Mouse (Mus musculus) neural tube, embryonic 13.5 days (tissue): ENCODE measurements at regions not wholly inside any gene's neighbourhood (a gene's known extent, or its start where the extent isn't known, plus 50 kb on each side); places are given as distances from the start of the nearest gene placed in this dataset.

Experiments
- ATAC-seq: fragments of 200-750 bp; cut with Nextera tagmentation; 2 replicates; pipeline ENCODE4 v1.8.0; 2017; ENCODE audit warnings: low read depth, mild to moderate bottlenecking, moderate TSS enrichment, moderate library complexity
- H3K27ac ChIP-seq: fragments of 300-500 bp; sonication (generic); replicated peaks from 2 replicates; pipeline ENCODE4 v1.5.1; 2015; ENCODE audit warnings: moderate library complexity, mild to moderate bottlenecking, inconsistent platforms
- H3K27me3 ChIP-seq: fragments of 300-500 bp; sonication (generic); 2 replicates; pipeline ENCODE4 v1.6.1; 2015; ENCODE audit warnings: mild to moderate bottlenecking, inconsistent platforms
- H3K36me3 ChIP-seq: fragments of 300-500 bp; sonication (generic); 2 replicates; pipeline ENCODE4 v1.6.1; 2015; ENCODE audit warnings: mild to moderate bottlenecking, inconsistent platforms
- H3K4me1 ChIP-seq: fragments of 300-500 bp; sonication (generic); replicated peaks from 2 replicates; pipeline ENCODE4 v1.6.1; 2015; ENCODE audit warnings: inconsistent platforms
- H3K4me2 ChIP-seq: fragments of 300-500 bp; sonication (generic); 2 replicates; pipeline ENCODE4 v1.6.1; 2015; ENCODE audit warnings: inconsistent platforms, mild to moderate bottlenecking, moderate library complexity
- H3K4me3 ChIP-seq: fragments of 300-500 bp; sonication (generic); 2 replicates; pipeline ENCODE4 v1.5.1; 2015; ENCODE audit warnings: mild to moderate bottlenecking, inconsistent platforms
- H3K9ac ChIP-seq: fragments of 300-500 bp; sonication (generic); 2 replicates; pipeline ENCODE4 v1.6.1; 2015; ENCODE audit warnings: moderate library complexity, mild to moderate bottlenecking, inconsistent platforms
- H3K9me3 ChIP-seq: fragments of 300-500 bp; sonication (generic); 2 replicates; pipeline ENCODE4 v1.6.1; 2016; ENCODE audit warnings: inconsistent platforms
- whole genome bisulfite sequencing: fragments of 180-500 bp; shearing (Covaris S2); methylation state at CpG from one replicate; pipeline ENCODE4 v1.1.7; 2015; 5-methylcytosine and 5-hydroxymethylcytosine counted together

- Histone ChIP-seq H3K9me3 (no peaks in the 10 kb centered on the region), H3K36me3 (no peaks in the 10 kb centered on the region), H3K27ac (0 out of 2 replicates have a peak overlapping the region, but pooled peaks have one; percentile 23), H3K4me3 (no peak overlapping the region), H3K4me1 (peaks cover 17% of the 10 kb centered on the region), H3K27me3 (no peaks in the 10 kb centered on the region), H3K4me2 (no peak overlapping the region), H3K9ac (no peak overlapping the region)
- ATAC-seq: no peak
- WGBS: 65% methylated on average over 10 of the region's 10 CpGs
These were observed 106.7 kb downstream of the Nxnl2 start for GRCm38 (mm10) chr13:51277515-51277914.

- H3K4me2 ChIP-seq: no peak overlapping the region
- WGBS: 47% methylated on average over 8 of the region's 8 CpGs
- H3K4me1 ChIP-seq: peaks cover 17% of the 10 kb centered on the region
- no peak overlapping the region for H3K4me3 ChIP-seq
- no peaks in the 10 kb centered on the region for H3K36me3 ChIP-seq
- no peak for ATAC-seq
- no peak overlapping the region for H3K9ac ChIP-seq
- no peaks in the 10 kb centered on the region for H3K27me3 ChIP-seq
- peak overlapping the region; percentile 63 for H3K27ac ChIP-seq
- 0 out of 2 replicates have a peak, but pooled peaks cover 2% of the 10 kb centered on the region for H3K9me3 ChIP-seq
These were observed 109.0 kb downstream of the Nxnl2 start for GRCm38 (mm10) chr13:51279642-51280387.

- no peak for ATAC-seq
These were observed 109.5 kb downstream of the Nxnl2 start for GRCm38 (mm10) chr13:51280388-51280753.

GRCm38 (mm10) chr13:51284679-51285078 lies 113.9 kb downstream of the Nxnl2 start:
- H3K27me3 ChIP-seq: no peaks in the 10 kb centered on the region
- no peaks in the 10 kb centered on the region for H3K36me3 ChIP-seq
- no peak overlapping the region for H3K27ac ChIP-seq
- H3K4me1 ChIP-seq: peaks cover 10% of the 10 kb centered on the region
- no peak for ATAC-seq
- no peak overlapping the region for H3K9ac ChIP-seq
- no peak overlapping the region for H3K4me3 ChIP-seq
- no peak overlapping the region for H3K4me2 ChIP-seq
- peaks cover 7% of the 10 kb centered on the region; the same call in 1 of the 2 replicates for H3K9me3 ChIP-seq

More at GRCm38 (mm10) chr13:51280388-51280753, 109.5 kb downstream of the Nxnl2 start:
- no peaks in the 10 kb centered on the region for H3K27me3 ChIP-seq
- H3K36me3 ChIP-seq: no peaks in the 10 kb centered on the region
- peak overlapping the region; percentile 63; the same call in 1 of the 2 replicates for H3K27ac ChIP-seq
- peaks cover 17% of the 10 kb centered on the region for H3K4me1 ChIP-seq
- no peak overlapping the region for H3K4me3 ChIP-seq
- no peak overlapping the region for H3K4me2 ChIP-seq
- H3K9me3 ChIP-seq: 0 out of 2 replicates have a peak, but pooled peaks cover 3% of the 10 kb centered on the region
- H3K9ac ChIP-seq: no peak overlapping the region
- WGBS: 58% methylated on average over 8 of the region's 8 CpGs

GRCm38 (mm10) chr13:51289442-51289841 lies 118.6 kb downstream of the Nxnl2 start:
- H3K27ac ChIP-seq: no peak overlapping the region
- H3K4me2 ChIP-seq: no peak overlapping the region
- H3K36me3 ChIP-seq: no peaks in the 10 kb centered on the region
- no peaks in the 10 kb centered on the region for H3K4me1 ChIP-seq
- H3K27me3 ChIP-seq: no peaks in the 10 kb centered on the region
- ATAC-seq: no peak
- H3K4me3 ChIP-seq: no peak overlapping the region
- peaks cover 7% of the 10 kb centered on the region; the same call in 1 of the 2 replicates for H3K9me3 ChIP-seq
- 79% methylated on average over 4 of the region's 4 CpGs for WGBS
- H3K9ac ChIP-seq: no peak overlapping the region

GRCm38 (mm10) chr13:51290021-51290424 lies 118.4 kb upstream of the S1pr3 start:
- WGBS: 77% methylated on average over 7 of the region's 7 CpGs
- no peak for ATAC-seq
- H3K27ac ChIP-seq: no peak overlapping the region

GRCm38 (mm10) chr13:51290926-51291325 lies 117.5 kb upstream of the S1pr3 start:
- no peak for ATAC-seq
- H3K4me3 ChIP-seq: no peak overlapping the region
- no peak overlapping the region for H3K4me2 ChIP-seq
- H3K36me3 ChIP-seq: no peaks in the 10 kb centered on the region
- WGBS: 73% methylated on average over 6 of the region's 6 CpGs
- H3K9me3 ChIP-seq: peaks cover 5% of the 10 kb centered on the region; the same call in 1 of the 2 replicates
- no peaks in the 10 kb centered on the region for H3K27me3 ChIP-seq
- H3K27ac ChIP-seq: no peak overlapping the region
- H3K4me1 ChIP-seq: no peaks in the 10 kb centered on the region
- no peak overlapping the region for H3K9ac ChIP-seq

More at GRCm38 (mm10) chr13:51290021-51290424, 118.4 kb upstream of the S1pr3 start:
- Histone ChIP-seq H3K36me3 (no peaks in the 10 kb centered on the region), H3K4me1 (no peaks in the 10 kb centered on the region), H3K4me2 (no peak overlapping the region), H3K4me3 (no peak overlapping the region), H3K9me3 (peaks cover 5% of the 10 kb centered on the region; the same call in 1 of the 2 replicates), H3K27me3 (no peaks in the 10 kb centered on the region), H3K9ac (no peak overlapping the region)

GRCm38 (mm10) chr13:51293047-51293446 lies 115.4 kb upstream of the S1pr3 start:
- no peak overlapping the region for H3K9ac ChIP-seq
- no peaks in the 10 kb centered on the region for H3K27me3 ChIP-seq
- 0 out of 2 replicates have a peak, but pooled peaks cover 4% of the 10 kb centered on the region for H3K4me1 ChIP-seq
- ATAC-seq: no peak
- 87% methylated on average over 4 of the region's 4 CpGs for WGBS
- H3K36me3 ChIP-seq: no peaks in the 10 kb centered on the region
- no peak overlapping the region for H3K27ac ChIP-seq
- H3K4me2 ChIP-seq: no peak overlapping the region
- H3K9me3 ChIP-seq: peaks cover 7% of the 10 kb centered on the region; the same call in 1 of the 2 replicates
- H3K4me3 ChIP-seq: no peak overlapping the region

- no peak overlapping the region for H3K4me2 ChIP-seq
- no peak overlapping the region for H3K9ac ChIP-seq
- H3K27me3 ChIP-seq: no peaks in the 10 kb centered on the region
- no peak for ATAC-seq
- H3K27ac ChIP-seq: no peak overlapping the region
- H3K4me3 ChIP-seq: no peak overlapping the region
- 0 out of 2 replicates have a peak, but pooled peaks cover 3% of the 10 kb centered on the region for H3K9me3 ChIP-seq
- 78% methylated on average over 3 of the region's 3 CpGs for WGBS
- no peaks in the 10 kb centered on the region for H3K36me3 ChIP-seq
- H3K4me1 ChIP-seq: 0 out of 2 replicates have a peak, but pooled peaks cover 4% of the 10 kb centered on the region
These were observed 112.6 kb upstream of the S1pr3 start for GRCm38 (mm10) chr13:51295872-51296271.

- Histone ChIP-seq H3K9me3 (0 out of 2 replicates have a peak, but pooled peaks cover 3% of the 10 kb centered on the region), H3K27me3 (no peaks in the 10 kb centered on the region), H3K4me3 (no peak overlapping the region), H3K27ac (no peak overlapping the region), H3K4me2 (no peak overlapping the region), H3K9ac (no peak overlapping the region), H3K36me3 (no peaks in the 10 kb centered on the region), H3K4me1 (0 out of 2 replicates have a peak, but pooled peaks cover 4% of the 10 kb centered on the region)
- no peak for ATAC-seq
- WGBS: 91% methylated on average over 13 of the region's 13 CpGs
These were observed 111.1 kb upstream of the S1pr3 start for GRCm38 (mm10) chr13:51297231-51297880.

- 88% methylated on average over 4 of the region's 4 CpGs for WGBS
- Histone ChIP-seq H3K27ac (no peak overlapping the region), H3K27me3 (no peaks in the 10 kb centered on the region)
These were observed 109.2 kb upstream of the S1pr3 start for GRCm38 (mm10) chr13:51299047-51299760.

GRCm38 (mm10) chr13:51301476-51301875 lies 107.0 kb upstream of the S1pr3 start:
- 0 out of 2 replicates have a peak, but pooled peaks cover 7% of the 10 kb centered on the region for H3K4me1 ChIP-seq
- H3K36me3 ChIP-seq: no peaks in the 10 kb centered on the region
- 74% methylated on average over 7 of the region's 7 CpGs for WGBS
- no peaks in the 10 kb centered on the region for H3K27me3 ChIP-seq
- 0 out of 2 replicates have a peak, but pooled peaks cover 3% of the 10 kb centered on the region for H3K9me3 ChIP-seq
- H3K27ac ChIP-seq: no peak overlapping the region
- no peak for ATAC-seq
- no peak overlapping the region for H3K4me2 ChIP-seq
- H3K9ac ChIP-seq: no peak overlapping the region
- no peak overlapping the region for H3K4me3 ChIP-seq

More at GRCm38 (mm10) chr13:51299047-51299760, 109.2 kb upstream of the S1pr3 start:
- Histone ChIP-seq H3K9ac (no peak overlapping the region), H3K4me1 (0 out of 2 replicates have a peak, but pooled peaks cover 4% of the 10 kb centered on the region), H3K9me3 (0 out of 2 replicates have a peak, but pooled peaks cover 3% of the 10 kb centered on the region), H3K36me3 (no peaks in the 10 kb centered on the region), H3K4me2 (no peak overlapping the region), H3K4me3 (no peak overlapping the region)
- ATAC-seq: no peak
